Mouse (Mus musculus) E14TG2a.4 (cell line): ENCODE measurements around the gene Fam222b.

Experiments used
- CTCF ChIP-seq: conservative IDR thresholded peaks from 2 replicates; pipeline ENCODE4 v1.5.1; 2014; ENCODE audit warnings: low read length
- NANOG ChIP-seq: IDR thresholded peaks from 2 replicates; pipeline ENCODE4 v1.6.1; 2014; ENCODE audit warnings: borderline replicate concordance, low read length, mixed read lengths
- POU5F1 ChIP-seq: IDR thresholded peaks from 2 replicates; pipeline ENCODE4 v1.6.1; 2014; ENCODE audit warnings: low read length, borderline replicate concordance

- TF ChIP-seq CTCF (no peak), NANOG (no peak), POU5F1 (no peak)
These were observed 95.6 kb downstream of the Fam222b start for GRCm38 (mm10) chr11:78190041-78190440.
